Mouse (Mus musculus): Measurements from ENCODE around the gene Tmem184a. TPM values are rescaled to one million over a fixed set of nuclear protein-coding genes. Genes with fewer than 3 reads are reported as not detected.
A peak's percentile ranks its signal among the peaks of the same experiment; 100 is the strongest.

Tmem184a gene
- polyA plus RNA-seq, 1 experiment from 2014 or later, result 1.8 TPM

- 23% methylated on average over 13 of the region's 13 CpGs for WGBS
- Histone ChIP-seq H3K4me1 (replicated peaks) (peaks cover 79% of the 10 kb centered on the region), H3K4me3 (peak overlapping the region; percentile 44; the same call in 1 of the 2 replicates), H3K36me3 (peaks cover 27% of the 10 kb centered on the region), H3K27me3 (ENCODE audit: insufficient read depth, poor library complexity, severe bottlenecking) (peaks cover 70% of the 10 kb centered on the region), H3K27ac (peak overlapping the region; percentile 88), H3K9me3 (no peaks in the 10 kb centered on the region)
- peak; percentile 45 for DNase-seq (ENCODE audit: low spot score)
These were observed 22.8 kb downstream of the Tmem184a start for GRCm38 (mm10) chr5:139796900-139797299.

- WGBS, result 85% methylated on average over 9 of the region's 9 CpGs
- Histone ChIP-seq H3K4me1 (replicated peaks) (peaks cover 86% of the 10 kb centered on the region), H3K9me3 (no peaks in the 10 kb centered on the region), H3K27ac (peak overlapping the region; percentile 88), H3K36me3 (peaks cover 21% of the 10 kb centered on the region), H3K4me3 (no peak overlapping the region), H3K27me3 (ENCODE audit: insufficient read depth, poor library complexity, severe bottlenecking) (peaks cover 69% of the 10 kb centered on the region)
- no peak for DNase-seq (ENCODE audit: low spot score)
These were observed 23.6 kb downstream of the Tmem184a start for GRCm38 (mm10) chr5:139796001-139796620.

GRCm38 (mm10) chr5:139794938-139795337 lies 24.8 kb downstream of the Tmem184a start:
- Histone ChIP-seq H3K4me3 (no peak overlapping the region), H3K27ac (0 out of 2 replicates have a peak overlapping the region, but pooled peaks have one; percentile 0), H3K36me3 (peaks cover 10% of the 10 kb centered on the region), H3K9me3 (no peaks in the 10 kb centered on the region), H3K4me1 (replicated peaks) (peaks cover 91% of the 10 kb centered on the region), H3K27me3 (ENCODE audit: insufficient read depth, poor library complexity, severe bottlenecking) (peaks cover 57% of the 10 kb centered on the region)
- whole genome bisulfite sequencing, result 67% methylated on average over 10 of the region's 10 CpGs
- no peak for DNase-seq (ENCODE audit: low spot score)

- peaks cover 84% of the 10 kb centered on the region for H3K4me1 ChIP-seq (replicated peaks)
- 85% methylated on average over 5 of the region's 5 CpGs for WGBS
These were observed 25.6 kb downstream of the Tmem184a start for GRCm38 (mm10) chr5:139794137-139794536.

GRCm38 (mm10) chr5:139793338-139794089 lies 26.2 kb downstream of the Tmem184a start:
- Histone ChIP-seq H3K36me3 (no peaks in the 10 kb centered on the region), H3K27ac (no peak overlapping the region), H3K4me3 (peak overlapping the region; percentile 90), H3K27me3 (ENCODE audit: insufficient read depth, poor library complexity, severe bottlenecking) (peaks cover 43% of the 10 kb centered on the region), H3K9me3 (no peaks in the 10 kb centered on the region), H3K4me1 (replicated peaks) (peaks cover 78% of the 10 kb centered on the region)
- DNase-seq (ENCODE audit: low spot score), result no peak
- 74% methylated on average over 11 of the region's 11 CpGs for WGBS

More at GRCm38 (mm10) chr5:139794137-139794536, 25.6 kb downstream of the Tmem184a start:
- peaks cover 2% of the 10 kb centered on the region for H3K36me3 ChIP-seq
- no peak overlapping the region for H3K4me3 ChIP-seq
- peaks cover 49% of the 10 kb centered on the region for H3K27me3 ChIP-seq (ENCODE audit: insufficient read depth, poor library complexity, severe bottlenecking)
- no peaks in the 10 kb centered on the region for H3K9me3 ChIP-seq
- no peak for DNase-seq (ENCODE audit: low spot score)
- no peak overlapping the region for H3K27ac ChIP-seq

GRCm38 (mm10) chr5:139792966-139793337 lies 26.8 kb downstream of the Tmem184a start:
- Histone ChIP-seq H3K4me3 (peak overlapping the region; percentile 90), H3K27me3 (ENCODE audit: insufficient read depth, poor library complexity, severe bottlenecking) (peaks cover 43% of the 10 kb centered on the region), H3K4me1 (replicated peaks) (peaks cover 72% of the 10 kb centered on the region), H3K36me3 (no peaks in the 10 kb centered on the region), H3K9me3 (no peaks in the 10 kb centered on the region), H3K27ac (no peak overlapping the region)
- no peak for DNase-seq (ENCODE audit: low spot score)
- 71% methylated on average over 3 of the region's 3 CpGs for WGBS

GRCm38 (mm10) chr5:139792159-139792775 lies 27.4 kb downstream of the Tmem184a start:
- WGBS, result 25% methylated on average over 11 of the region's 11 CpGs
- Histone ChIP-seq H3K4me1 (replicated peaks) (peaks cover 66% of the 10 kb centered on the region), H3K36me3 (no peaks in the 10 kb centered on the region), H3K27ac (no peak overlapping the region), H3K9me3 (no peaks in the 10 kb centered on the region), H3K4me3 (peak overlapping the region; percentile 90), H3K27me3 (ENCODE audit: insufficient read depth, poor library complexity, severe bottlenecking) (peaks cover 43% of the 10 kb centered on the region)
- no peak for DNase-seq (ENCODE audit: low spot score)

- Histone ChIP-seq H3K27me3 (ENCODE audit: insufficient read depth, poor library complexity, severe bottlenecking) (peaks cover 43% of the 10 kb centered on the region), H3K9me3 (no peaks in the 10 kb centered on the region), H3K4me1 (replicated peaks) (peaks cover 58% of the 10 kb centered on the region), H3K36me3 (no peaks in the 10 kb centered on the region), H3K4me3 (peak within 1 kb of the TSS; percentile 90), H3K27ac (peak within 1 kb of the TSS; percentile 86)
- under 1% methylated on average over 92 of the region's 92 CpGs for WGBS
- peak; percentile 97 for DNase-seq (ENCODE audit: low spot score)
These were observed 28.2 kb downstream of the Tmem184a start, which contains the start of gene Mafk for GRCm38 (mm10) chr5:139791227-139792158. Gene Mafk, plus strand, starts transcription at chr5:139791513.

GRCm38 (mm10) chr5:139789466-139789865 lies 30.3 kb downstream of the Tmem184a start:
- no peaks in the 10 kb centered on the region for H3K9me3 ChIP-seq
- no peak for DNase-seq (ENCODE audit: low spot score)
- H3K36me3 ChIP-seq, result no peaks in the 10 kb centered on the region
- H3K4me3 ChIP-seq, result no peak overlapping the region
- peaks cover 23% of the 10 kb centered on the region for H3K27me3 ChIP-seq (ENCODE audit: insufficient read depth, poor library complexity, severe bottlenecking)
- H3K27ac ChIP-seq, result no peak overlapping the region
- peaks cover 38% of the 10 kb centered on the region for H3K4me1 ChIP-seq (replicated peaks)
- 62% methylated on average over 4 of the region's 4 CpGs for WGBS

GRCm38 (mm10) chr5:139781406-139781805 lies 38.3 kb downstream of the Tmem184a start:
- Histone ChIP-seq H3K27ac (no peak overlapping the region), H3K9me3 (no peaks in the 10 kb centered on the region), H3K27me3 (ENCODE audit: insufficient read depth, poor library complexity, severe bottlenecking) (no peaks in the 10 kb centered on the region), H3K4me1 (replicated peaks) (no peaks in the 10 kb centered on the region), H3K36me3 (no peaks in the 10 kb centered on the region), H3K4me3 (no peak overlapping the region)
- no peak for DNase-seq (ENCODE audit: low spot score)
- WGBS, result 83% methylated on average over 8 of the region's 8 CpGs

- no peaks in the 10 kb centered on the region for H3K27me3 ChIP-seq (ENCODE audit: insufficient read depth, poor library complexity, severe bottlenecking)
- H3K4me1 ChIP-seq (replicated peaks), result peaks cover 18% of the 10 kb centered on the region
- H3K9me3 ChIP-seq, result no peaks in the 10 kb centered on the region
- H3K4me3 ChIP-seq, result no peak overlapping the region
- H3K36me3 ChIP-seq, result peaks cover 23% of the 10 kb centered on the region
- 86% methylated on average over 5 of the region's 5 CpGs for WGBS
- no peak for DNase-seq (ENCODE audit: low spot score)
- H3K27ac ChIP-seq, result no peak overlapping the region
These were observed 42.8 kb downstream of the Tmem184a start for GRCm38 (mm10) chr5:139776966-139777365.
